Mouse (Mus musculus) heart, adult 18-20 months (tissue): ENCODE data around the gene Bcr. TPM values are rescaled to one million over a fixed set of nuclear protein-coding genes. Genes with fewer than 3 reads are reported as not detected.

Source experiments
- DNase-seq, 2 experiments: peaks; one replicate each; pipeline ENCODE4 v3.0.0; 2021 to 2022; ENCODE audit warnings: mixed read lengths in 1 of 2
- total RNA-seq, 2 experiments: library from RNA; stranded (reverse); gene quantifications; 2 replicates each; pipeline ENCODE4 v1.2.3; 2021

Bcr gene
- total RNA-seq, 2 experiments from 2014 or later = 8.7 to 10.7 TPM

- DNase-seq = no peak
These were observed 33.0 kb downstream of the Bcr start for GRCm38 (mm10) chr10:75093252-75093987.

DNA sequence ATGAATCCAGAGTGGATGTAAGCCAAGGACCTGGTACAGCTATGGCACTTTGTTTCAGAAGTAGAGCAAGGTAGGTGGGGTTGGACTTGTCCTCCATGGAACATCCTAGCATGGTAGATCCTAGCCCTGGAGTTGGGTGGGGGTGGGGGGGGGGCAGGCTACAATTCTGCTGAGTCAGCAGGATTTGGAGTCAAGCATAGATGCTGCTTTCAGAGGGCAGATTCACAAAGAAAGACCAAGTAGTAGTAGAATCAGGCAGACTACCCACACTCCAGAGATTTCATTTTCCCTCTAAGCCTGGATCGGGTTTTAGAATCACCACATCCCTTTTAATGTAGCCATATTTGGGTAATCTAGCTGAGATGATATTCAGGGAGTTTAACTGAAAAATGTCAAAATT lies 33.9 kb downstream of the Bcr start:
- no peak for DNase-seq

GRCm38 (mm10) chr10:75095216-75095615 lies 34.8 kb downstream of the Bcr start:
- no peak for DNase-seq

- DNase-seq = no peak
These were observed 38.2 kb downstream of the Bcr start for GRCm38 (mm10) chr10:75098446-75099183.

DNA sequence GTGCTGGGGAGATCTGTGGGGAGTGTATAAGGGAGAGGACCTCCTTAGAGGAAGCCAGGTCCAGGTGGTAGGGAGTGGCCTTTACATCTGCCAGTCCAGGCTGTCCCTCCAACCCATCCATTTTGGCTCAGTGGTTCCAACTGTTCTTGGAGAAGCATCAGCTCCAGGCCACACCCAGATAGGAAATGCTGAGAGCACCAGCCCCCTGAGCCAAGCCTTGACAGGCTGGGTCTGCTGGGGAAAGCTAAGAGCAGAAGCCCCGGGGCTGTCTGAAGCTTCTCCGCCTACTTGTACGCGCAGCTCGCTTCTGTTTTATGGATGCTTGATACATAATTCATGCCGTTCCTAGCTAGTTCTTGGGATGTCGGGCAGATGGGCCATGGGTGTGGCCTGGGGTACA lies 39.9 kb downstream of the Bcr start:
- DNase-seq = peak in 1 of 2 experiments; percentile 58

GRCm38 (mm10) chr10:75103502-75103901 lies 43.1 kb downstream of the Bcr start:
- no peak for DNase-seq

DNA sequence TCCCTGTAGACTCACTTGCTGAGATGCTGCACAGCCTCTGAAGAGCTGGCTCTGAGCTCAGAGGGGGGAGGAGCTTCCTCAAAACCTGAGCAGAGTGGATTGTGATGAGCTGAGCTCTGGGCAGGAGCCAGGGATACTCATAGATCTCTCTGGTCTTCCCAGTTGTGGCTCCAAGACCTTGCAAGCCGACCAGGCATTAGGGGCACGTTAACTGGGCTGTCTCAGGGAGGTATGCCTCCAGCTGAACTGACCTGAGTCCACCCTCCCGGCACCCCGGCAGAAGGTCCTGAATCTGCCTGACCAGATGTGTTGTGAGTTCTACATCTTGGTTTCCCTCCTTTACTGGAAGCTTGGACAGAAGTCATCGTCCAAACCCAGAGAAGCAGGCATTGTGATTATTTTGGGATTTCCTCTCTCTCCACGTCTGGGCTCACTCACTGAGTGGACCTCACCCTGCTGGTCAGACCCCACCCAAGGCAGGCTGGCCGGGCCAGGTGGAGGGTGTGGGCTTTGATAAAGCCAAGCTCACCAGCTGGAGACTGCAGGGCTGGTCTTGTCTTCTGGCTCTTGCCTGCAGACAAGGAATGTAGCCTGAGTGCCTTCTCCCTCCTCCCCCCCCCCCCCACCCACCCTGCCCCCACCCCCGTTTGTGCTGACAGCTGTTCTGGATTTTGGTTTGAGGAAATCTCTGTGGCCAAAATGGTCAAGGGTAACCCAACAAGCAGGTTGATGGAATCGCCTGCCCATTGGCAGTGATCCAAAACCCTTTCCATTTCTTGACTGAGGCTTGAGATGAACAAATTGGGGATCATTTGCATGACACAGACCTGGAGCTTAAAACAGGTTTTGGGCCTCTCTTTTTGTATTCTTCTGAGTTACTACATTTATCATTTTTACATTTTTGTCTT lies 44.1 kb downstream of the Bcr start:
- DNase-seq = peak; percentile 67 to 89

DNA sequence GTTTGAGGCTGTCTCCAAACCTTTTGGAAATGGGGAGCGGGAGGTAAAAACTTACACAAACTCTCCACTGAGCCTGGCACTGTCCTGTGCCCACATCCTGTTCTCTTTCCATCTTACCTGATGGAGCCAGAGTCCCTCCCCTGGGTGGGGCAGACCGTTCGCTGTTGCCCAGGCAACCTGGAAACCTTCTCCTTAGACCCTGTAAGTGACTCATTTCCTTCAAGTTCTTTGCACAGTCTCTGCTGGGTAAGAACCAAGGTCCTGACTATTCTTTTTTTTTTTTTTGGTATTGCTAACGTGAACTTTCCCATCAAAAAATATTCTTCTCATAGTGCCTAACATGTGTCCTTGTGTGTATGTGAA lies 44.7 kb downstream of the Bcr start:
- peak; percentile 64 to 82 for DNase-seq

DNA sequence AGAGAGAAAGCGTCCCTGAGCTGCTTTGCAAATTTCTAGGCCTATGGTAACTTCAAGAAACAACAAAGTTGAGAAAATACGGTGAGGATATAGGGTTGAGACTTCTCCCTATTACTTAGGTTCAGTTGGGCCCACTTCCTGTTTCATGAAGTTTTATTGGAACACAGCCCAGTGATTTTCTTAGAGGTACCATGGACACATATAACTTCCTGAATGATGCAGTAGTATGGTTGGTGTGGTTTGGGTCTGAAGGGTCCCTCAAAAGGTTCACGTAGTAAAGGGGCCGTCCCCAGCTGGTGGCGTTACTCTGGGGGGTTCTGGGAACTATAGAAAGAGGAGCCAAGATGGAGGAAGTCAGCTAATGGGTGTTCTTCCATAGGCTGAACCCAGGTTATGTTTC lies 45.3 kb downstream of the Bcr start:
- no peak for DNase-seq

DNA sequence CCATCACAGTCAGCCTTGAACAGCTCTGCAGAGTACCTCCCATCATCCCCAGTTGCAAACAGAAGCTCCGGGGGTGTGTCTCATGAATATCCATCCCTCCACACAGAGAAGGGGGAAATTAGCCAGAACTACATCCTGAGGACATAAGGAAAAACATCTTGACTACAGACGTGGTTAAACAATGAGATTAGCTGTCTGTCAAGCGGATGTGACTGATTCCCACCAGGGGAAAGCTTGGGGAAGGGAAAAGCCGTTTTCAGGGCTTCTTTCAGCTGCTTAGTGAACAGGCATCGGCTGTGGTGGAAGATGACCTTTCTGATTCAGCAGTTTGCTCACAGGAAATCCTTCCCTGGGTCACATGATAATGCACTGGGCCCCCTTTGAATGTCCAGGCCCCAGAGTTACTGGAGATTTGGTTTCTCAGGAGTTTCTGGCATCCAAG lies 46.6 kb downstream of the Bcr start:
- no peak for DNase-seq

- DNase-seq = no peak
These were observed 47.7 kb downstream of the Bcr start for GRCm38 (mm10) chr10:75108092-75108491.

- DNase-seq = no peak
These were observed 51.2 kb downstream of the Bcr start for GRCm38 (mm10) chr10:75111446-75112201.

DNA sequence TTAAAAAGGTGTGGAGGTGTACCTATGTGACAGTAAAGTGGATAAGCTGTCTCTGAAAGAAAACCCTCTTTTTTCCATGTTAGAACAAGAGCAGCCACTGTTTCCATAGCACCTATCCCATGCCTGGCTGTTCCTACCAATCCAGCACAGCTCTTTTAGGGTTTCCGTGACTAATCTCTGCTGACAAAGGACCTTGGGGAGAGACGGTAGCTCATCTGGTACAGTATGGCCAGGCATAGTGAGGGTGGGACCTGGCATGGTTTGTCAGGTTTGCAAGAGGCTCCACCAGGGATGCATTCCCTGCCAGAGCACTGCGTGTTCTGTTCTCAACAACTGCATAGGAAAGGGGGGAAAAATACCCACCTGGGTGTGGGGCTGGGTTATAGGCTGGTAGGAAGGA lies 52.0 kb downstream of the Bcr start:
- no peak for DNase-seq

- DNase-seq = no peak
These were observed 53.2 kb downstream of the Bcr start for GRCm38 (mm10) chr10:75113620-75114019.

GRCm38 (mm10) chr10:75115240-75115639 lies 54.8 kb downstream of the Bcr start:
- DNase-seq = no peak

DNA sequence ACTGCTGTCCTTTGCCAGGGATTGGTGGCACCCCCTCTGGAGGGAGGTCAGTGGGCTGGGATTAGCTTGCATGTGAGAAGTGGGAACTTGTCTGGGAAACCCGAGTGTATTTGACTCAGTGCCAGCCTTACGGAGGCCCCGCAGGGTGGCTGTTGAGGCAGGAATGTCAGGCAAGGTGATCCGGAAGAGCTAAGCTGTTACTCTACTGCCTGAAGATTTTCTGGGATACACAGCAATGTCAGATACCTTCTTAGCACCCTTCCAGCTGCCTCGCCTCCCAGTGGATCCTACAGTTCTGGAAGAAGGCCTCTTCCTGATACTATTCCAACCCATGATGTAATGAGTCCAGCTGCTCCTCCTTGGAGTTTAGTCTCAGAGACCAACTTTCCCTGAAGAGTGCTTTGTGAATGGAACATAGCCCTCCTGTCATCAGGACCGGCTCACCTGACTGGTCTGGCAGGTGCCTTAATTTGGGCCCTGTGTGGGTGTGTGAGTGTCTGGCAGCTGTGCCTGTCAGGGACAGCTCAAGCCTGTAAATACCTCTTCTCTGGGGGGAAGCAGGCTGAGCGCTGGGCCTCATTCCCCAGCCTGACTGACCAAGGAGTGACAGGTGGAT lies 56.6 kb downstream of the Bcr start:
- DNase-seq = peak; percentile 71 to 76

DNA sequence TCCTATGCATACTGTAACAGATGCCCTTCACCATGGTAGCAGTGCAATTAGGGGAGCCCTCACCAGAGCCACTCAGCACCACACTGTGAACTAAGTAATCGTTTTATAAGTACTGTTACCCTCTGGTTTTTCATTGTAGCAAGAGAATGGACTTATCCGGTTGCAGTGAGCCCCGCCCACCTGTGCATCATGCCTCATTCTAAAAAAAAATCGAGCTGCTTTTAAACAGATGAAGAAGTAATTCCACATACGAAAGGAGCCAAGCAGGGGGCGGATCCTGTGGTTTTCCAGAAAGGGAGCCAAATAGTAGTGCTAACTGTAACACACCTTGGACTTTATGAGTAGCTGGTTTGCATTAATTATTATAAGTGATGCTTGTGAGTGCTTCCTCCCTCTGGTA lies 58.1 kb downstream of the Bcr start:
- DNase-seq = no peak

DNA sequence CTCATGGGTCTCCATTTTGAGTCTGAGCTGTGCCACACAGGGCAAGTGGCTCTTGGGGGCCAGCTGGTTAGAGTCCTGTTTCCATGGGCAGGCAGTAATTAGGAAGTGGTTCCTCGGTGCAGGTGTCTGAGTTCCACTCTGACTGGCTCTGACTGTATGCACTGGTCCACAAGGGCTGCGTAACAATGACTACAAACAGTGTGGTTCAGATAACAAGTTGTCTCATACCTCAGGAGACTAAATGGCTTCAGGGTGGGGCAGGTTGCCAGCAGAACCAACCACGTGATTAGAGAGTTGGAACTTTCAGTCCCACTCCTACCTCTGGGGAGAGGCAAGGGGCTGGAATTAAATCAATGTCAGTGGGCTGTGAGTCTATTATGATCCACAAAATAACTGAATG lies 59.0 kb downstream of the Bcr start:
- peak; percentile 57 to 58 for DNase-seq

- DNase-seq = no peak
These were observed 59.8 kb downstream of the Bcr start for GRCm38 (mm10) chr10:75120176-75120575.

DNA sequence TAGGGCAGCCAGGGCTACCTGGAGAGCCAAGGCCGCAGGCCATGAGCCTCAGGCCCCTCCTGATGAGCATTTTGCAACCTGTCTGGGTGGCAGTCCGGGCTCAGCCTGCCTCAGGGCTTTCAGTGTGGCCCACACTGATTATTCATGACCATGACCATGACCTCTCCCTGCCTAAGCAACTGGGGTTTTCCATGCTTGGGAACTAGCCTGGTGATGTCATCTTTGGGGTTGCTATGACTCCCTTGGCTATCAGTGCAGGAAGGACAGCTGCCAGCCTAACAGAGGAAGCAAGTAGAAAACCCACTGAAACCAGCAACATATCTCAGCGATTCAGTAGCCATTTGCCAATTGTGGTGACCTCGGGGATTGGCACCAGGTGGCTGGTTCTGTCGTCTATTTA lies 60.6 kb downstream of the Bcr start:
- peak; percentile 78 to 84 for DNase-seq

DNA sequence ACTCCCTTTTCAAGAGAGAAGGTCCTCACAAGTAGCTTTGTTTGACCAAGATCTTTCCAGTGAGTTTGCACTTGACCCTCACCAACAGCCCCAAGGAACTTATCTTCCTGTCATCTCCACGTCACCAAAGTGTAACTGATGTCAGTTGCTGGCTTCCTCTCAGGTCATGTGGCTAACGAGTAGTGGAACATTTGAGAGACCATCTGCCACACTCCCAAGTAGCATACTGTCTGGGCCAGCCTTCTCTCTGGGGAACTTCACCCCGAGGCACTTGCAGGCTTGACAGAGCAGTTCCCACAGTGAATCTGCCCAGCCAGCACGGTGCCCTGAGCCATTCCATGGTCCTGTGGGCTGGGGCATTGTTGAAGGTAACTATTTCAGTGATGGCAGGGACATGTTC lies 65.2 kb downstream of the Bcr start:
- DNase-seq = no peak
